Mouse (Mus musculus): ENCODE measurements around the gene 1700066M21Rik.

DNA sequence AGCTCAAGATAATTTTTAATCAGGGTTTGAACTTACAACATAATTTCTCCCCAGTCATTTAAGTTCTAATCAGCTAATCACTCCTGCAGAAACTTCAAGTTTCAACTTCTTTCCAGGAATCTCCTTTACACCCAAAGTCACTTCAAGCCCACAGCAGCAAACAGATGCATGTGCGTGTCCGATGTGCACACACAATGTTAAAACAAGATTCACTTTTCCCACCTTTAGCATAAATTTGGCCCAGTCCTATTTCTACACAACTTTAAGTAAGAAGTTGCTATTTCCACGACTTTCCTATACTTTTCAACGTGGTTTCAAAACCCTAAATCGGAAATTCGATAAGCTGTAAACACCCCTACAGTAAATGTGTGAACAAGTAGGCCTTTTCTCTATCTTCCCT lies 614 bp upstream of the 1700066M21Rik start:
- TF ChIP-seq CTCF (IDR thresholded peaks at IDR 0.05; ENCODE audit: borderline replicate concordance, insufficient read depth, low read depth, low read length): no peak
- TF ChIP-seq POLR2A (IDR thresholded peaks at IDR 0.05; ENCODE audit: borderline replicate concordance, insufficient read depth, low read length): no peak

All from cerebellum, adult 2 months (tissue).